Mouse (Mus musculus) hindlimb bud, embryonic 11.5 days (tissue): ENCODE results near the gene Sp2.

Experiments used
- DNase-seq: peaks from one replicate; pipeline ENCODE4 v3.0.0-alpha.2; 2012; ENCODE audit warnings: low read depth, low spot score; ENCODE audit errors: extremely low spot score

Sp2 gene

GRCm38 (mm10) chr11:96995836-96996772 lies 13.3 kb upstream of the Sp2 start:
- no peak for DNase-seq

GRCm38 (mm10) chr11:96995031-96995430 lies 12.3 kb upstream of the Sp2 start:
- no peak for DNase-seq

GRCm38 (mm10) chr11:96992722-96993311 lies 10.1 kb upstream of the Sp2 start:
- no peak for DNase-seq

- DNase-seq: no peak
Measured at GRCm38 (mm10) chr11:96991501-96991900, 8.7 kb upstream of the Sp2 start.

- no peak for DNase-seq
Measured at GRCm38 (mm10) chr11:96987873-96988655, 5.3 kb upstream of the Sp2 start.

GRCm38 (mm10) chr11:96986463-96986862 lies 3.7 kb upstream of the Sp2 start:
- DNase-seq: no peak

- no peak for DNase-seq
Measured at GRCm38 (mm10) chr11:96984903-96985302, 2.1 kb upstream of the Sp2 start.

GRCm38 (mm10) chr11:96982355-96982754 lies 404 bp downstream of the Sp2 start:
- peak; percentile 62 for DNase-seq

GRCm38 (mm10) chr11:96981461-96981860 lies 1.3 kb downstream of the Sp2 start:
- no peak for DNase-seq

- no peak for DNase-seq
Measured at GRCm38 (mm10) chr11:96980021-96980420, 2.7 kb downstream of the Sp2 start.

- no peak for DNase-seq
Measured at GRCm38 (mm10) chr11:96979329-96979728, 3.4 kb downstream of the Sp2 start.

- DNase-seq: no peak
Measured at GRCm38 (mm10) chr11:96978401-96979246, 4.1 kb downstream of the Sp2 start.

- peak; percentile 100 for DNase-seq
Measured at GRCm38 (mm10) chr11:96977606-96978400, 5.0 kb downstream of the Sp2 start.

GRCm38 (mm10) chr11:96976911-96977591 lies 5.7 kb downstream of the Sp2 start:
- DNase-seq: no peak

GRCm38 (mm10) chr11:96976379-96976687 lies 6.4 kb downstream of the Sp2 start:
- no peak for DNase-seq

GRCm38 (mm10) chr11:96975511-96976378 lies 7.0 kb downstream of the Sp2 start:
- DNase-seq: no peak

GRCm38 (mm10) chr11:96974813-96975212 lies 7.9 kb downstream of the Sp2 start:
- no peak for DNase-seq

- DNase-seq: no peak
Measured at GRCm38 (mm10) chr11:96973426-96973964, 9.3 kb downstream of the Sp2 start.
